Mouse (Mus musculus): ENCODE results near the gene Atg3. TPM values are rescaled to one million over a fixed set of nuclear protein-coding genes. Genes with fewer than 3 reads are reported as not detected.

Atg3 gene
- polyA plus RNA-seq, 1 experiment from 2014 or later = 38.2 TPM

GRCm38 (mm10) chr16:45127936-45128710 is 30.5 kb upstream of the Atg3 start:
- Histone ChIP-seq H3K36me3 (ENCODE audit: control insufficient read depth, insufficient read depth, low read length) (peaks cover 9% of the 10 kb centered on the region; the same call in 1 of the 2 replicates), H3K9ac (ENCODE audit: low read depth, low read length) (no peak overlapping the region), H3K4me3 (ENCODE audit: low read depth, low read length) (no peak overlapping the region), H3K4me1 (ENCODE audit: control insufficient read depth, insufficient read depth, low read length) (no peaks in the 10 kb centered on the region), H3K9me3 (ENCODE audit: control insufficient read depth, low read length) (no peaks in the 10 kb centered on the region), H3K4me2 (ENCODE audit: low read depth, low read length) (no peak overlapping the region), H3K27ac (replicated peaks; ENCODE audit: low read depth, low read length) (no peak overlapping the region), H3K27me3 (replicated peaks; ENCODE audit: control insufficient read depth, insufficient read depth, low read length) (no peaks in the 10 kb centered on the region)
- 83% methylated on average over 2 of the region's 2 CpGs for WGBS
- DNase-seq (ENCODE audit: low spot score) = no peak
- no peak for ATAC-seq (ENCODE audit: low read depth)

- no peak overlapping the region for H3K9ac ChIP-seq (ENCODE audit: low read depth, low read length)
Observed at GRCm38 (mm10) chr16:45141711-45142110, 16.9 kb upstream of the Atg3 start.

GRCm38 (mm10) chr16:45142565-45142964 is 16.0 kb upstream of the Atg3 start:
- H3K4me2 ChIP-seq (ENCODE audit: low read depth, low read length) = no peak overlapping the region
- H3K9me3 ChIP-seq (ENCODE audit: control insufficient read depth, low read length) = no peaks in the 10 kb centered on the region
- H3K9ac ChIP-seq (ENCODE audit: low read depth, low read length) = no peak overlapping the region
- no peak overlapping the region for H3K4me3 ChIP-seq (ENCODE audit: low read depth, low read length)
- DNase-seq (ENCODE audit: low spot score) = no peak
- peaks cover 71% of the 10 kb centered on the region for H3K36me3 ChIP-seq (ENCODE audit: control insufficient read depth, insufficient read depth, low read length)
- H3K27ac ChIP-seq (replicated peaks; ENCODE audit: low read depth, low read length) = no peak overlapping the region
- 84% methylated on average over 5 of the region's 5 CpGs for WGBS
- no peaks in the 10 kb centered on the region for H3K27me3 ChIP-seq (replicated peaks; ENCODE audit: control insufficient read depth, insufficient read depth, low read length)
- no peak for ATAC-seq (ENCODE audit: low read depth)
- H3K4me1 ChIP-seq (ENCODE audit: control insufficient read depth, insufficient read depth, low read length) = no peaks in the 10 kb centered on the region

More at GRCm38 (mm10) chr16:45141711-45142110, 16.9 kb upstream of the Atg3 start:
- Histone ChIP-seq H3K36me3 (ENCODE audit: control insufficient read depth, insufficient read depth, low read length) (peaks cover 67% of the 10 kb centered on the region), H3K27me3 (replicated peaks; ENCODE audit: control insufficient read depth, insufficient read depth, low read length) (no peaks in the 10 kb centered on the region), H3K4me2 (ENCODE audit: low read depth, low read length) (no peak overlapping the region), H3K9me3 (ENCODE audit: control insufficient read depth, low read length) (no peaks in the 10 kb centered on the region), H3K27ac (replicated peaks; ENCODE audit: low read depth, low read length) (no peak overlapping the region), H3K4me3 (ENCODE audit: low read depth, low read length) (no peak overlapping the region), H3K4me1 (ENCODE audit: control insufficient read depth, insufficient read depth, low read length) (no peaks in the 10 kb centered on the region)
- WGBS = 95% methylated on average over 5 of the region's 5 CpGs
- DNase-seq (ENCODE audit: low spot score) (no peak), ATAC-seq (ENCODE audit: low read depth) (no peak)

GRCm38 (mm10) chr16:45145119-45145518 is 13.5 kb upstream of the Atg3 start:
- 93% methylated on average over 6 of the region's 6 CpGs for WGBS
- peaks cover 73% of the 10 kb centered on the region for H3K36me3 ChIP-seq (ENCODE audit: control insufficient read depth, insufficient read depth, low read length)
- H3K9me3 ChIP-seq (ENCODE audit: control insufficient read depth, low read length) = no peaks in the 10 kb centered on the region
- H3K4me2 ChIP-seq (ENCODE audit: low read depth, low read length) = no peak overlapping the region
- no peak overlapping the region for H3K4me3 ChIP-seq (ENCODE audit: low read depth, low read length)
- H3K9ac ChIP-seq (ENCODE audit: low read depth, low read length) = no peak overlapping the region
- H3K27me3 ChIP-seq (replicated peaks; ENCODE audit: control insufficient read depth, insufficient read depth, low read length) = no peaks in the 10 kb centered on the region
- ATAC-seq (ENCODE audit: low read depth) = no peak
- no peaks in the 10 kb centered on the region for H3K4me1 ChIP-seq (ENCODE audit: control insufficient read depth, insufficient read depth, low read length)
- H3K27ac ChIP-seq (replicated peaks; ENCODE audit: low read depth, low read length) = no peak overlapping the region
- DNase-seq (ENCODE audit: low spot score) = no peak

- H3K36me3 ChIP-seq (ENCODE audit: control insufficient read depth, insufficient read depth, low read length) = peaks cover 63% of the 10 kb centered on the region
- H3K27ac ChIP-seq (replicated peaks; ENCODE audit: low read depth, low read length) = no peak overlapping the region
- H3K4me1 ChIP-seq (ENCODE audit: control insufficient read depth, insufficient read depth, low read length) = no peaks in the 10 kb centered on the region
- 93% methylated on average over 10 of the region's 10 CpGs for WGBS
- no peak overlapping the region for H3K4me3 ChIP-seq (ENCODE audit: low read depth, low read length)
- no peak for DNase-seq (ENCODE audit: low spot score)
- no peaks in the 10 kb centered on the region for H3K27me3 ChIP-seq (replicated peaks; ENCODE audit: control insufficient read depth, insufficient read depth, low read length)
- no peak overlapping the region for H3K4me2 ChIP-seq (ENCODE audit: low read depth, low read length)
- no peak for ATAC-seq (ENCODE audit: low read depth)
- no peaks in the 10 kb centered on the region for H3K9me3 ChIP-seq (ENCODE audit: control insufficient read depth, low read length)
- no peak overlapping the region for H3K9ac ChIP-seq (ENCODE audit: low read depth, low read length)
Observed at GRCm38 (mm10) chr16:45148488-45149082, 10.0 kb upstream of the Atg3 start.

- Histone ChIP-seq H3K4me3 (ENCODE audit: low read depth, low read length) (no peak overlapping the region), H3K27me3 (replicated peaks; ENCODE audit: control insufficient read depth, insufficient read depth, low read length) (no peaks in the 10 kb centered on the region), H3K4me2 (ENCODE audit: low read depth, low read length) (no peak overlapping the region), H3K9ac (ENCODE audit: low read depth, low read length) (no peak overlapping the region), H3K36me3 (ENCODE audit: control insufficient read depth, insufficient read depth, low read length) (peaks cover 17% of the 10 kb centered on the region), H3K27ac (replicated peaks; ENCODE audit: low read depth, low read length) (no peak overlapping the region), H3K9me3 (ENCODE audit: control insufficient read depth, low read length) (no peaks in the 10 kb centered on the region), H3K4me1 (ENCODE audit: control insufficient read depth, insufficient read depth, low read length) (peaks cover 6% of the 10 kb centered on the region; the same call in 1 of the 2 replicates)
- DNase-seq (ENCODE audit: low spot score) (no peak), ATAC-seq (ENCODE audit: low read depth) (no peak)
- WGBS = 88% methylated on average over 3 of the region's 3 CpGs
Observed at GRCm38 (mm10) chr16:45154741-45155250, 3.8 kb upstream of the Atg3 start.

- no peaks in the 10 kb centered on the region for H3K27me3 ChIP-seq (replicated peaks; ENCODE audit: control insufficient read depth, insufficient read depth, low read length)
- WGBS = under 1% methylated on average over 20 of the region's 20 CpGs
- H3K36me3 ChIP-seq (ENCODE audit: control insufficient read depth, insufficient read depth, low read length) = 0 out of 2 replicates have a peak, but pooled peaks cover 1% of the 10 kb centered on the region
- peak; percentile 85 for ATAC-seq (ENCODE audit: low read depth)
- H3K27ac ChIP-seq (replicated peaks; ENCODE audit: low read depth, low read length) = peak overlapping the region; percentile 88
- H3K9me3 ChIP-seq (ENCODE audit: control insufficient read depth, low read length) = no peaks in the 10 kb centered on the region
- H3K4me2 ChIP-seq (ENCODE audit: low read depth, low read length) = peak overlapping the region; percentile 73
- H3K4me3 ChIP-seq (ENCODE audit: low read depth, low read length) = peak overlapping the region; percentile 81
- DNase-seq (ENCODE audit: low spot score) = peak; percentile 91
- H3K9ac ChIP-seq (ENCODE audit: low read depth, low read length) = peak overlapping the region; percentile 86
- peaks cover 14% of the 10 kb centered on the region for H3K4me1 ChIP-seq (ENCODE audit: control insufficient read depth, insufficient read depth, low read length)
Observed at GRCm38 (mm10) chr16:45158136-45158521, 456 bp upstream of the Atg3 start.

GRCm38 (mm10) chr16:45159389-45159716 is 768 bp downstream of the Atg3 start:
- Histone ChIP-seq H3K4me3 (ENCODE audit: low read depth, low read length) (peak overlapping the region; percentile 81), H3K27ac (replicated peaks; ENCODE audit: low read depth, low read length) (peak overlapping the region; percentile 88; the same call in 1 of the 2 replicates), H3K9me3 (ENCODE audit: control insufficient read depth, low read length) (no peaks in the 10 kb centered on the region), H3K9ac (ENCODE audit: low read depth, low read length) (peak overlapping the region; percentile 86), H3K27me3 (replicated peaks; ENCODE audit: control insufficient read depth, insufficient read depth, low read length) (no peaks in the 10 kb centered on the region), H3K4me2 (ENCODE audit: low read depth, low read length) (peak overlapping the region; percentile 67), H3K36me3 (ENCODE audit: control insufficient read depth, insufficient read depth, low read length) (0 out of 2 replicates have a peak, but pooled peaks cover 4% of the 10 kb centered on the region), H3K4me1 (ENCODE audit: control insufficient read depth, insufficient read depth, low read length) (peaks cover 14% of the 10 kb centered on the region)
- WGBS = 4% methylated on average over 11 of the region's 11 CpGs
- DNase-seq (ENCODE audit: low spot score) (no peak), ATAC-seq (ENCODE audit: low read depth) (no peak)
